ENCODE assay signal across 10 mouse cellular contexts in genomic region chr16:10272256-10272655, GRCm38 (mm10). TPM values are rescaled to one million over a fixed set of nuclear protein-coding genes. Genes with fewer than 3 reads are reported as not detected.
DNase-seq lines count a peak whose midpoint lies in the region; ATAC-seq lines count a peak whose summit lies in the region.
"Had no signal": no experiment of that assay in that cellular context is flagged by ENCODE, and none has a peak within 500 bp of the region (broad histone marks: within the 10 kb centered on the region; RNA-seq: fewer than 3 reads in every experiment).

No protein-coding gene starts in this region.

- DNase-seq in adrenal gland, adult (ENCODE audit: inconsistent age in 2 of 2, low spot score in 1 of 2), result peak; percentile 18 to 70
- no peak for DNase-seq in adrenal gland, adult 8-10 months
- DNase-seq in liver, result peak; percentile 59
- DNase-seq in liver, embryonic 11.5 days (ENCODE audit: low spot score), result no peak
- peak; percentile 67 for DNase-seq in adipocyte (ENCODE audit: low spot score)
- peak; percentile 20 for DNase-seq in embryo, embryonic 11.5 days (ENCODE audit: low read depth, low spot score)
- peak; percentile 26 for DNase-seq in layer of hippocampus, adult 9-11 months
- peak; percentile 67 for DNase-seq in retina, postnatal 1 day

- H3K27ac ChIP-seq in liver, embryonic 11.5 days (ENCODE audit: low read depth, low read length), result no peak overlapping the region
- H3K27ac ChIP-seq: heart, embryonic 13.5 days; neural tube, embryonic 12.5 days had no signal

- H3K9ac ChIP-seq in liver, embryonic 11.5 days (ENCODE audit: low read depth, low read length), result no peak overlapping the region
- H3K9ac ChIP-seq: heart, embryonic 13.5 days; neural tube, embryonic 12.5 days had no signal

- no peak overlapping the region for H3K4me3 ChIP-seq in liver, embryonic 11.5 days (ENCODE audit: low read depth, low read length)
- H3K4me3 ChIP-seq: heart, embryonic 13.5 days; neural tube, embryonic 12.5 days had no signal

- no peak overlapping the region for H3K4me2 ChIP-seq in liver, embryonic 11.5 days
- H3K4me2 ChIP-seq: heart, embryonic 13.5 days; neural tube, embryonic 12.5 days had no signal

- no peaks in the 10 kb centered on the region; the same call in 1 of the 2 replicates for H3K9me3 ChIP-seq in liver, embryonic 11.5 days (ENCODE audit: control insufficient read depth, low read length)

- H3K36me3 ChIP-seq in liver, embryonic 11.5 days (ENCODE audit: control insufficient read depth, insufficient read depth, low read length), result no peaks in the 10 kb centered on the region
- H3K36me3 ChIP-seq: heart, embryonic 13.5 days; neural tube, embryonic 12.5 days had no signal

- no peaks in the 10 kb centered on the region for H3K27me3 ChIP-seq in liver, embryonic 11.5 days (replicated peaks; ENCODE audit: control insufficient read depth, insufficient read depth, low read length)
- H3K27me3 ChIP-seq: heart, embryonic 13.5 days; neural tube, embryonic 12.5 days had no signal

- 24% methylated on average over 3 of the region's 3 CpGs for WGBS in liver, embryonic 11.5 days

- no peak for ATAC-seq in liver, embryonic 11.5 days (replicated peaks; ENCODE audit: low FRiP score)

- no peaks in the 10 kb centered on the region for H3K4me1 ChIP-seq in liver, embryonic 11.5 days (replicated peaks; ENCODE audit: control insufficient read depth, insufficient read depth, low read length)
- H3K4me1 ChIP-seq: heart, embryonic 13.5 days; neural tube, embryonic 12.5 days had no signal

RNA-seq across cellular contexts. Expression of gene Emp2, which starts 41.5 kb away (rescaled TPM):
- 1 to 10 TPM; 4.9 to 7.5 (median 6.0) TPM for total RNA-seq in adrenal gland, adult 8-10 months (2022)
- 8.5 and 9.0 TPM in 2 replicates for polyA plus RNA-seq in liver, embryonic 11.5 days (2014; fragmentation: Nextera tagmentation; extraction: Ambion mirVana)

Comparison
In these comparisons a context has a peak if more than half of its experiments do, and no peak if none do; other contexts are left out.
1. DNase-seq: peak in adrenal gland, adult (2 of 2), liver (single experiment), adipocyte (single experiment), embryo, embryonic 11.5 days (single experiment), layer of hippocampus, adult 9-11 months (single experiment) and retina, postnatal 1 day (single experiment); none in adrenal gland, adult 8-10 months (single experiment) and liver, embryonic 11.5 days (single experiment).